Mouse (Mus musculus) hindbrain, embryonic 11.5 days (tissue): ENCODE measurements around the gene Lrp10. TPM values are rescaled to one million over a fixed set of nuclear protein-coding genes. Genes with fewer than 3 reads are reported as not detected.

ENCODE experiments used
- ATAC-seq: fragments of 200-750 bp; cut with Nextera tagmentation; 2 replicates; pipeline ENCODE4 v1.8.0; 2017; ENCODE audit warnings: mild to moderate bottlenecking, moderate TSS enrichment, moderate library complexity; ENCODE audit not compliant: low FRiP score
- DNase-seq: peaks from one replicate; pipeline ENCODE4 v3.0.0-alpha.2; 2015; ENCODE audit warnings: low spot score
- H3K27ac ChIP-seq: fragments of 300-500 bp; sonication (generic); 2 replicates; pipeline ENCODE4 v1.5.1; 2014; ENCODE audit warnings: mild to moderate bottlenecking, low read depth, low read length
- H3K27me3 ChIP-seq: fragments of 300-500 bp; sonication (generic); 2 replicates; pipeline ENCODE4 v1.6.1; 2014; ENCODE audit warnings: mild to moderate bottlenecking, low read length, moderate library complexity, mixed read lengths; ENCODE audit not compliant: control insufficient read depth, insufficient read depth
- H3K36me3 ChIP-seq: fragments of 300-500 bp; sonication (generic); 2 replicates; pipeline ENCODE4 v1.6.1; 2014; ENCODE audit warnings: mild to moderate bottlenecking, low read length, moderate library complexity, mixed read lengths; ENCODE audit not compliant: control insufficient read depth, insufficient read depth
- H3K4me1 ChIP-seq: fragments of 300-500 bp; sonication (generic); replicated peaks from 2 replicates; pipeline ENCODE4 v1.6.1; 2014; ENCODE audit warnings: low read length, mixed read lengths; ENCODE audit not compliant: control insufficient read depth, insufficient read depth
- H3K4me2 ChIP-seq: fragments of 300-500 bp; sonication (generic); replicated peaks from 2 replicates; pipeline ENCODE4 v1.6.1; 2014; ENCODE audit warnings: mild to moderate bottlenecking, low read depth, low read length
- H3K4me3 ChIP-seq: fragments of 300-500 bp; sonication (generic); 2 replicates; pipeline ENCODE4 v1.5.1; 2014; ENCODE audit warnings: low read depth, low read length
- H3K9ac ChIP-seq: fragments of 300-500 bp; sonication (generic); 2 replicates; pipeline ENCODE4 v1.6.1; 2014; ENCODE audit warnings: low read depth, low read length
- H3K9me3 ChIP-seq: fragments of 300-500 bp; sonication (generic); 2 replicates; pipeline ENCODE4 v1.6.1; 2016; ENCODE audit warnings: low read length; ENCODE audit not compliant: control insufficient read depth
- whole genome bisulfite sequencing: fragments of 180-500 bp; shearing (Covaris S2); extraction: QIAGEN DNeasy Blood & Tissue Kit; methylation state at CpG from one replicate; pipeline ENCODE4 v1.1.7; 2014; 5-methylcytosine and 5-hydroxymethylcytosine counted together
- polyA plus RNA-seq: library from polyadenylated mRNA; unstranded; fragments of >200 nt; fragmentation: Nextera tagmentation; extraction: Ambion mirVana; gene quantifications from 2 replicates; pipeline ENCODE4 v1.2.1, GENCODE M21; 2014

Lrp10 gene
- polyA plus RNA-seq, 1 experiment from 2014 or later: 19.9 TPM

DNA sequence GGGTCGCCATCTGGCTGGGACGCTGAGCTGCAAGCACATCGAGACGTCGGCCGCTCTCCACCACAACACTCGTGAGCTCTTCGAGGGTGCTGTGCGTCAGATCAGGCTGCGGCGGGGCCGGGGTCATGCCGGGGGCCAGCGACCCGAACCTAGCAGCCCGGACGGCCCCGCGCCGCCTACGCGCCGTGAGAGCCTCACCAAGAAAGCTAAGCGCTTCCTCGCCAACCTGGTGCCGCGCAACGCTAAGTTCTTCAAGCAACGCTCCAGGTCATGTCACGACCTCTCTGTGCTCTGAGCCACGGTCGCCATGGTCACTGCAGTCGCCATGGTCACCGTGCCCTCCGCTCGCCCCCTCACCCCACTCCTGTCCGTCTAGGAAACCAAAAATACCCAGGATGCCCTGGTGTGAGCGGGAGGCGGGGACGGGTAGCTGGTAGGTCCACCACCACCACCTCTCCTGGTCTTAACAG, 15.5 kb downstream of the Lrp10 start:
- DNase-seq (peak; percentile 63), ATAC-seq (no peak)
- H3K9ac ChIP-seq: peak overlapping the region; percentile 45
- no peaks in the 10 kb centered on the region for H3K36me3 ChIP-seq
- H3K4me2 ChIP-seq: peak overlapping the region; percentile 60
- 0 out of 2 replicates have a peak overlapping the region, but pooled peaks have one; percentile 33 for H3K27ac ChIP-seq
- H3K9me3 ChIP-seq: no peaks in the 10 kb centered on the region
- 1% methylated on average over 40 of the region's 40 CpGs for WGBS
- peaks cover 2% of the 10 kb centered on the region; the same call in 1 of the 2 replicates for H3K27me3 ChIP-seq
- H3K4me3 ChIP-seq: peak overlapping the region; percentile 28
- H3K4me1 ChIP-seq: peaks cover 4% of the 10 kb centered on the region; the same call in 1 of the 2 replicates

DNA sequence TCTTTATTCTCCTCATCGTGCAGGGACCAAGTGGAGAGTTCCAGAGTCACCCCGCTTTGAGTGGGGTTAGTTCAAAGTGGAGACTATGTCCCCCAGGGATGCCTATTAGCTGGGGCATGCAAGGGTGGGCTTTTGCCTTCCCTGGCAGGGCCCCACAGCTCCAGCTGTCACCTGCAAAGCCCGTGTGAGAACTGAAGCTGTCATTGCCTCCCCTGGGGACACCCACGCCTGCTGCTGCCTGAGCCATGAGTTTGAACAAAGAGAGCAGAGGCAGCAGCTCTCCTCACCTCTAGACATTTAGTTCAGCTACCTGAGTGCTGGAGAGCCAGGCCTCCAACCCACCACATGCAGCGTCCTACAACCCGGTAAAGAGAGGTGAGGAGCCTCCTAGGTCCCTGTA, 16.7 kb downstream of the Lrp10 start:
- Histone ChIP-seq H3K27me3 (peaks cover 2% of the 10 kb centered on the region; the same call in 1 of the 2 replicates), H3K4me2 (no peak overlapping the region), H3K9ac (no peak overlapping the region), H3K9me3 (no peaks in the 10 kb centered on the region), H3K27ac (no peak overlapping the region), H3K36me3 (no peaks in the 10 kb centered on the region), H3K4me3 (no peak overlapping the region), H3K4me1 (peaks cover 4% of the 10 kb centered on the region; the same call in 1 of the 2 replicates)
- ATAC-seq (no peak), DNase-seq (no peak)
- WGBS: 66% methylated on average over 6 of the region's 6 CpGs

DNA sequence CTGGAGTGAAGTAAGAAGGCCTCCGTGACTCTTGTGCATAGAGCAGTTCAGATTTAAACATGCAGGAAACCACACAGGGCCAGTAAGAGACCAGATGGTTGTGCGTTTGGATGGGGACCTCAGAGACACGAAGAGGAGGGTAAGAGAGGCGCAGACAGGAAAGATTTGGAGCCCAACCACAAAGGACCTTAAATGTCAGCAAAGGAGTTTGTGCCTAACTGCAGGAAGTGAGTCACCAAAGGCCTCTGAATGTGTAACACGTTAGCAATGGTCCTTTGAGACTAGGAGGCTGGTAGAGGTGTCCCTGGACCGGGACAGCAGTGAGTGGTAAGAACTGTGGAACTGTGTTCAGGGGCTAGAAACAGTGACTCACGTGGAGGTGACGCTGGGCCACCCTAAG, 17.5 kb downstream of the Lrp10 start:
- no peak for ATAC-seq
- H3K4me2 ChIP-seq: no peak overlapping the region
- no peak overlapping the region for H3K9ac ChIP-seq
- no peaks in the 10 kb centered on the region for H3K36me3 ChIP-seq
- H3K9me3 ChIP-seq: no peaks in the 10 kb centered on the region
- H3K4me1 ChIP-seq: peaks cover 4% of the 10 kb centered on the region; the same call in 1 of the 2 replicates
- no peak overlapping the region for H3K27ac ChIP-seq
- DNase-seq: no peak
- no peak overlapping the region for H3K4me3 ChIP-seq
- WGBS: 82% methylated on average over 8 of the region's 8 CpGs
- H3K27me3 ChIP-seq: peaks cover 2% of the 10 kb centered on the region; the same call in 1 of the 2 replicates

DNA sequence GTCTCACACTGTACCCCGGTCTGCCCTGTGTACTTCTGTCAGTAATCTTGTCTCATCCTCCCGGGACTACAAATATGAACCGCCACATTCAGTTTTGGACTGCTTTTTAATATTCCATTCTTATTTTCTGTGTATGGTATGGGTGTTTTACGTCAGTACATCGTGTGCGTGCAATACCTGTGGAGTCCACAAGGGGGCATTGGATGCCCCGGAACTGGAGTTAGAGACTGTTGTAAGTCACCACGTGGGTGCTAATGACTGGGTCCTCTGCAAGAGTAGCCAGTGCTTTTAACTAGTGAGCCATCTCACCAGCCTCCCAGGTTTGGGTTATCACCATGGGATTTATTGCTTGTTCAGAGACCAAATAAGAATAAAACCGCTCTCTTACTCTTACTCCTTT, 18.6 kb downstream of the Lrp10 start:
- Histone ChIP-seq H3K9me3 (no peaks in the 10 kb centered on the region), H3K4me2 (no peak overlapping the region), H3K4me3 (no peak overlapping the region), H3K36me3 (no peaks in the 10 kb centered on the region), H3K27me3 (peaks cover 1% of the 10 kb centered on the region; the same call in 1 of the 2 replicates), H3K4me1 (peaks cover 4% of the 10 kb centered on the region; the same call in 1 of the 2 replicates), H3K9ac (no peak overlapping the region), H3K27ac (no peak overlapping the region)
- 36% methylated on average over 9 of the region's 9 CpGs for WGBS
- DNase-seq: peak; percentile 69
- ATAC-seq: no peak

DNA sequence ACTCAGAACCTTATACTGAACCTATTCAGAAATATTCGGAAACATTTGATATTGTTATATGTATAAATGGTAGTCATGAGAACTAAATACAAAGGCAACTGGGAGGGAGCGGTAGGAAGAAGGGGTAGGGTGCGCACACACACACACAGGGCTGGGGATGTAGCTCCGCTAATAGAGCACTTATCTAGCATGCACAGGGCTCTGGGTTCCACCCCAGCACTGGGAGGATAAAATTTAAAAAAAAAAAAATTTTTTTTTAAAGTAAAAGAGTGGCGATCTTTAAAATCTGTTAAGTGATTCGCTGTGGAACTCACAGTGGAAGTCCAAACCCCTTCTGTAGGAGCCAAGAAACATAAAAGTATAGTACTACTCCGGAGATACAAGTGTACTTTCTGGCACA, 22.0 kb downstream of the Lrp10 start:
- WGBS: 88% methylated on average over 7 of the region's 7 CpGs
- Histone ChIP-seq H3K9ac (no peak overlapping the region), H3K27ac (no peak overlapping the region), H3K4me2 (no peak overlapping the region), H3K9me3 (no peaks in the 10 kb centered on the region), H3K4me3 (no peak overlapping the region), H3K36me3 (no peaks in the 10 kb centered on the region), H3K27me3 (no peaks in the 10 kb centered on the region), H3K4me1 (no peaks in the 10 kb centered on the region)
- DNase-seq (no peak), ATAC-seq (no peak)

DNA sequence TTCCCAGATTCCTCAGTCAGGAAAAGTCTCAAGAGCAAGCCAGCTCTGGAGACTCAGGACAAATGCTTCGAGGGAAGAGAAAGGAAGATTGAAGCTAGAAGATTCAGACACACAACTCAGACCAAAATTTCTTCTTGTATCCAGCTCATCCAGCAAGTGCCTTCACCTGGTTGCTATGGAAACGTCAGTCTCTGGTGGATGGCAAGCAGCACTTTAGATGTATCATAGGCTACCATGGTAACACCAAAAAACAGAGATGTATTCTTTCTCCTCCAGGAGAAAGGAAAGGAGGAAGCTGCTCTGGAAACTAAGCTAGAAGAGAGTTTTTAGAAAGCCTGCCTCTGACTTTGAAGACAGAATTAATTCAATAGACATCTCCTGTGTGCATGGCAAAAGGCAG, 23.8 kb downstream of the Lrp10 start:
- DNase-seq: no peak

DNA sequence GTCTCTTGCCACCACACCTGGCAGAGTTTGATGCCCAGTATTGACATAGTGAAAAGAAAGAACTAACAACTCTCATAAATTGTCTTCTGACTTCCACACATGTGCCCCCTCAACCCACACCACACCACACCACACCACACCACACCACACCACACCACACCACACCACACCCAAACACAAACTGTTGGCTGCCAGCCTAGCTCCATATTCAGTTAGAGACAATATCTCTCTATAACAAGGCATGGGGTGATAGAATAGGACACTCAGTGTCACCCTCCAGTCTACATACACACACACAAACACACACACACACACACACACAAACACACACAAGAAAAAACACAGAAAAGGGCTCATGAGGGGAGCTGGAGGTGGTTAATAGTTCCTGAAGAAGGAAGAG, 24.4 kb downstream of the Lrp10 start:
- H3K27ac ChIP-seq: no peak overlapping the region
- H3K4me2 ChIP-seq: no peak overlapping the region
- no peak overlapping the region for H3K9ac ChIP-seq

More for the DNA sequence above, 23.8 kb downstream of the Lrp10 start:
- no peak overlapping the region for H3K9ac ChIP-seq
- H3K27ac ChIP-seq: no peak overlapping the region
- no peak overlapping the region for H3K4me3 ChIP-seq
- no peaks in the 10 kb centered on the region for H3K27me3 ChIP-seq
- no peak for ATAC-seq
- no peaks in the 10 kb centered on the region for H3K36me3 ChIP-seq
- H3K4me2 ChIP-seq: no peak overlapping the region
- no peaks in the 10 kb centered on the region for H3K4me1 ChIP-seq
- no peaks in the 10 kb centered on the region for H3K9me3 ChIP-seq
- 60% methylated on average over 2 of the region's 2 CpGs for WGBS

DNA sequence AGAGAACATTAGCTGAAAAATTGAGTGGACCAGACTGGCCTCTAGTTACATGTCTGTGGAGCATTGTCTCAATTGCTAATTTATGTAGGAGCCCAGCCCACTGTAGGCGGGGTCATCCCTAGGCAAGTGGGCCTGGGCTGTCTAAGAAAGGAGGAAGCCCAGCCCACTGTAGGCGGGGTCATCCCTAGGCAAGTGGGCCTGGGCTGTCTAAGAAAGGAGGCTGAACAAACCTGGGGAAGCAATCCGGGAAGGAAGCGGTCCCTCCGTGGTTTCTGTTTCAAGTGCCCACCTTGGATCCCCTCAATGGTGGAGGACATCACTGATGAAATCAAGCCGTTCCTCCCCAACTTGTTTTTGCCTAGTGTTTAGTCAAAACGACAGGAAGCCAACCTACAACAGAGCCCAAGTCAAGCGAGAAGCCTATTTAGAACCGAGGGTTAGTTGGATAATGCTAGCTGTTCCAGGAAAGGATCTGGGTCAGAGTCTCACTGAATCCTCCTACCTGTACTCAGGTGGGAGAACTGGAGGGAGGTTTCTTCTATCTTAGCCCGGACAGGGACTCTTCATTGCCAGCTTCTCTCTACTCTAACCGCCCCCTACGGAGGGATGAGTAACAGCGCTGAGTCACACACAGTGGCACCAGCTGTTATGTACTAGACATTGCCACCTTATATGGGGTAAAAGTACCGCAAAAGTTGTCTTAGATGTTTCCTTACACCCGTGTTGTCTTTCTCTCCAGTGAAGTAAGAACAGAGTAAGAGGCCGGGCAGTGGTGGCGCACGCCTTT, 28.6 kb downstream of the Lrp10 start:
- no peak; the same call in 1 of the 2 replicates for ATAC-seq
- no peaks in the 10 kb centered on the region for H3K9me3 ChIP-seq
- no peak overlapping the region for H3K27ac ChIP-seq
- no peaks in the 10 kb centered on the region; the same call in 1 of the 2 replicates for H3K36me3 ChIP-seq
- no peaks in the 10 kb centered on the region for H3K4me1 ChIP-seq
- DNase-seq: no peak
- H3K27me3 ChIP-seq: no peaks in the 10 kb centered on the region
- no peak overlapping the region for H3K4me2 ChIP-seq
- H3K4me3 ChIP-seq: no peak overlapping the region
- no peak overlapping the region for H3K9ac ChIP-seq
- WGBS: 65% methylated on average over 18 of the region's 18 CpGs

More for the DNA sequence above, 24.4 kb downstream of the Lrp10 start:
- no peak for DNase-seq
- no peaks in the 10 kb centered on the region for H3K27me3 ChIP-seq
- no peak for ATAC-seq
- no peaks in the 10 kb centered on the region for H3K36me3 ChIP-seq
- H3K4me3 ChIP-seq: no peak overlapping the region
- no peaks in the 10 kb centered on the region for H3K9me3 ChIP-seq
- H3K4me1 ChIP-seq: no peaks in the 10 kb centered on the region

DNA sequence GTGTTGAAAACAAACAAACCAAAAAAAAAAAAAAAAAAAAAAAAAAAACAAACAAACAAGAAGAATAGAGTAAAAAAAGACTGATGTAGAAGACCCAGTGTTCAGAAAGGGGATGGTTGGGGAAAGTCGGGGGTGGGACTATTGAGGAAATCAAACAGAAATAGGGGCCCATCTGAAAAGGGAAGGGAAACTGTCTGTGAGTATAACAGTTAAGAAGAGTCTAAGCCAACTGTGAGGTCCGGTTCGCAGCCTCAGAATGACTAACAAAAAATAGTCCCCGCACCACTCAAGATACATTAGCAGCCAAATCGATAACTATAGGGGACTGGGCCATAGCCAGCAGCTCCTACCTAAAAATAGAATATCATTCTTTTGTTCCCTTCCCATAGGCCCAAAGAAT, 29.3 kb downstream of the Lrp10 start:
- 94% methylated on average over 5 of the region's 5 CpGs for WGBS
- no peaks in the 10 kb centered on the region for H3K9me3 ChIP-seq
- H3K4me2 ChIP-seq: no peak overlapping the region
- no peaks in the 10 kb centered on the region for H3K4me1 ChIP-seq
- H3K9ac ChIP-seq: no peak overlapping the region
- no peak for DNase-seq
- H3K27me3 ChIP-seq: no peaks in the 10 kb centered on the region
- H3K36me3 ChIP-seq: no peaks in the 10 kb centered on the region; the same call in 1 of the 2 replicates
- no peak for ATAC-seq
- no peak overlapping the region for H3K4me3 ChIP-seq
- no peak overlapping the region for H3K27ac ChIP-seq
